Mouse (Mus musculus) heart, postnatal 25 days (tissue): ENCODE data around the gene Ifnl3. TPM values are rescaled to one million over a fixed set of nuclear protein-coding genes. Genes with fewer than 3 reads are reported as not detected.
"Not testable (repeated sequence)": the region's sequence is repeated elsewhere in the genome, so short reads cannot be mapped to it uniquely, and the experiment has no call there.

Source experiments
- DNase-seq: peaks from one replicate; pipeline ENCODE4 v3.0.0; 2022; ENCODE audit warnings: low spot score
- intact Hi-C: fragments of 180-260 bp; cut with DNase I; formaldehyde crosslinking; loops from one replicate; pipeline ENCODE4 v1.15.1; 2025
- total RNA-seq, 2 experiments: library from RNA; stranded (reverse); gene quantifications; 2 replicates each; pipeline ENCODE4 v1.2.3; 2021

The Ifnl3 gene
- total RNA-seq: not detected

- intact Hi-C loops, DNase-seq: not testable (repeated sequence)
Measured at GRCm38 (mm10) chr7:28522536-28522935, at the start of gene Ifnl3. Gene Ifnl3 (plus strand): TSS chr7:28522836.

- intact Hi-C loops: no loop called here
Measured at GRCm38 (mm10) chr7:28476191-28476590, 46.4 kb upstream of the Ifnl3 start.

GRCm38 (mm10) chr7:28477363-28477762, 45.3 kb upstream of the Ifnl3 start:
- intact Hi-C loops: no loop called here
- no peak for DNase-seq

More at GRCm38 (mm10) chr7:28476191-28476590, 46.4 kb upstream of the Ifnl3 start:
- no peak for DNase-seq

GRCm38 (mm10) chr7:28478854-28479253, 43.8 kb upstream of the Ifnl3 start:
- intact Hi-C loops: no loop called here
- no peak for DNase-seq

GRCm38 (mm10) chr7:28482854-28483253, 39.8 kb upstream of the Ifnl3 start:
- intact Hi-C loops: no loop called here
- no peak for DNase-seq

GRCm38 (mm10) chr7:28484192-28484591, 38.4 kb upstream of the Ifnl3 start:
- no peak for DNase-seq
- intact Hi-C loops: no loop called here

- no peak for DNase-seq
- intact Hi-C loops: no loop called here
Measured at GRCm38 (mm10) chr7:28488030-28488491, 34.6 kb upstream of the Ifnl3 start.

- DNase-seq: no peak
- intact Hi-C loops: loop anchor here (2.0 kb wide), 1 partner anchor 110 kb away; no protein-coding TSS in a partner anchor
Measured at GRCm38 (mm10) chr7:28490410-28490809, 32.2 kb upstream of the Ifnl3 start.

- DNase-seq: no peak
- intact Hi-C loops: loop anchor here (2.0 kb wide), 1 partner anchor 110 kb away; no protein-coding TSS in a partner anchor
Measured at GRCm38 (mm10) chr7:28490903-28491302, 31.7 kb upstream of the Ifnl3 start.

GRCm38 (mm10) chr7:28492310-28492709, 30.3 kb upstream of the Ifnl3 start:
- intact Hi-C loops: no loop called here
- DNase-seq: no peak

GRCm38 (mm10) chr7:28495426-28495825, 27.2 kb upstream of the Ifnl3 start:
- intact Hi-C loops: no loop called here
- DNase-seq: no peak

- intact Hi-C loops: no loop called here
- no peak for DNase-seq
Measured at GRCm38 (mm10) chr7:28505585-28505984, 17.1 kb upstream of the Ifnl3 start.

GRCm38 (mm10) chr7:28509121-28509520, 13.5 kb upstream of the Ifnl3 start:
- intact Hi-C loops: loop anchor here (2.0 kb wide), 1 partner anchor 18 kb away; no protein-coding TSS in a partner anchor
- not testable (repeated sequence) for DNase-seq

- DNase-seq, intact Hi-C loops: not testable (repeated sequence)
Measured at GRCm38 (mm10) chr7:28510405-28510974, 12.1 kb upstream of the Ifnl3 start, which contains the start of gene Ifnl2. Gene Ifnl2 (minus strand): TSS chr7:28510455.

GRCm38 (mm10) chr7:28511441-28511840, 11.2 kb upstream of the Ifnl3 start:
- DNase-seq: no peak
- intact Hi-C loops: no loop called here

- peak; percentile 42 for DNase-seq
Measured at GRCm38 (mm10) chr7:28527922-28528719, 5.5 kb downstream of the Ifnl3 start.

GRCm38 (mm10) chr7:28532005-28532404, 9.4 kb downstream of the Ifnl3 start:
- intact Hi-C loops: no loop called here
- DNase-seq: no peak

More at GRCm38 (mm10) chr7:28527922-28528719, 5.5 kb downstream of the Ifnl3 start:
- intact Hi-C loops: loop anchor here (2.0 kb wide), 3 partner anchors 19 to 81 kb away; no protein-coding TSS in a partner anchor

GRCm38 (mm10) chr7:28538886-28539285, 16.2 kb downstream of the Ifnl3 start:
- DNase-seq, intact Hi-C loops: not testable (repeated sequence)

GRCm38 (mm10) chr7:28540526-28540925, 17.9 kb downstream of the Ifnl3 start, which contains the start of gene Sycn:
Gene Sycn (plus strand): TSS chr7:28540885.
- intact Hi-C loops: no loop called here

GRCm38 (mm10) chr7:28544051-28544601, 21.5 kb downstream of the Ifnl3 start:
- no peak for DNase-seq
- intact Hi-C loops: no loop called here

More at GRCm38 (mm10) chr7:28540526-28540925, 17.9 kb downstream of the Ifnl3 start, which contains the start of gene Sycn:
- no peak for DNase-seq
